Mouse (Mus musculus) midbrain, embryonic 14.5 days (tissue): Measurements from ENCODE around the gene Btaf1. TPM values are rescaled to one million over a fixed set of nuclear protein-coding genes. Genes with fewer than 3 reads are reported as not detected.

Experiments used
- ATAC-seq: fragments of 200-750 bp; cut with Nextera tagmentation; 2 replicates; pipeline ENCODE4 v1.8.0; 2017; ENCODE audit warnings: moderate number of reproducible peaks, moderate library complexity; ENCODE audit not compliant: low FRiP score, low TSS enrichment
- DNase-seq: peaks from one replicate; pipeline ENCODE4 v3.0.0-alpha.2; 2015
- H3K27ac ChIP-seq: fragments of 300-500 bp; sonication (generic); replicated peaks from 2 replicates; pipeline ENCODE4 v1.5.1; 2014; ENCODE audit warnings: mild to moderate bottlenecking, low read depth, low read length, moderate library complexity
- H3K27me3 ChIP-seq: fragments of 300-500 bp; sonication (generic); 2 replicates; pipeline ENCODE4 v1.6.1; 2014; ENCODE audit warnings: low read length, control low read depth, mixed read lengths; ENCODE audit not compliant: control insufficient read depth, insufficient read depth
- H3K36me3 ChIP-seq: fragments of 300-500 bp; sonication (generic); 2 replicates; pipeline ENCODE4 v1.6.1; 2014; ENCODE audit warnings: low read length, control low read depth; ENCODE audit not compliant: control insufficient read depth, insufficient read depth
- H3K4me1 ChIP-seq: fragments of 300-500 bp; sonication (generic); 2 replicates; pipeline ENCODE4 v1.6.1; 2014; ENCODE audit warnings: mild to moderate bottlenecking, antibody characterized with exemption, low read length, control low read depth; ENCODE audit not compliant: control insufficient read depth, insufficient read depth
- H3K4me2 ChIP-seq: fragments of 300-500 bp; sonication (generic); 2 replicates; pipeline ENCODE4 v1.6.1; 2014; ENCODE audit warnings: mild to moderate bottlenecking, low read length, moderate library complexity
- H3K4me3 ChIP-seq: fragments of 300-500 bp; sonication (generic); replicated peaks from 2 replicates; pipeline ENCODE4 v1.5.1; 2014; ENCODE audit warnings: low read depth, low read length
- H3K9ac ChIP-seq: fragments of 300-500 bp; sonication (generic); replicated peaks from 2 replicates; pipeline ENCODE4 v1.6.1; 2014; ENCODE audit warnings: mild to moderate bottlenecking, low read length, moderate library complexity
- H3K9me3 ChIP-seq: fragments of 300-500 bp; sonication (generic); 2 replicates; pipeline ENCODE4 v1.6.1; 2016; ENCODE audit warnings: low read length, control low read depth, mixed read lengths; ENCODE audit not compliant: control insufficient read depth
- WGBS: fragments of 180-500 bp; shearing (Covaris S2); extraction: QIAGEN DNeasy Blood & Tissue Kit; methylation state at CpG from one replicate; pipeline ENCODE4 v1.1.7; 2014; 5-methylcytosine and 5-hydroxymethylcytosine counted together
- polyA plus RNA-seq: library from polyadenylated mRNA; unstranded; fragments of >200 nt; fragmentation: Nextera tagmentation; extraction: Ambion mirVana; gene quantifications from 2 replicates; pipeline ENCODE4 v1.2.1, GENCODE M21; 2014

Gene Btaf1
- polyA plus RNA-seq, 1 experiment from 2014 or later = 15.4 TPM

DNA sequence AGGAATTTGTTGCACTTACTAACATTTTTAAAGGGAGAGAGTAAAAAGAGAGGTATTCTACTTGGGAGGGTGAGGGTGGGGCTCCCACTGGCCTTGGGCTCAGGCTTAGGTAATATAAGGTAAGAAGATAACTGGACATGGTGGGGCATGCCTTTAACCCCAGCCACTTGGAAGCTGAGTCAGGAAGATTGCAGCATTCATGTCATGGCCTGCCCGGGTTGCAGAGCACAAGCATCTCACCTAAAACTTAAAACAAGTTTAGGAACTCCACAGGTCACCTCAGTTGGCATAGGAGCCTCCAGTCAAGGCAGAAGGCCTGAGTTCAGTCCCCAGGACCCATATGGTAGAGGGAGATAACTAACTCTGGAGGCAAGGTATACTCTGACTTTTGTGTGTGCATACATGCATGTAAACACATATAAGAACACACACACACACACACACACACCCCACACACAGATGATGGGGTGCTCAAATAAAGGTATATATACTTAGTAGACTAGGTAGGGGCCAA lies 8.9 kb upstream of the Btaf1 start:
- no peak for ATAC-seq
- Histone ChIP-seq H3K4me3 (no peak overlapping the region), H3K9ac (no peak overlapping the region), H3K4me1 (peaks cover 7% of the 10 kb centered on the region; the same call in 1 of the 2 replicates), H3K27me3 (no peaks in the 10 kb centered on the region), H3K27ac (no peak overlapping the region), H3K9me3 (no peaks in the 10 kb centered on the region), H3K4me2 (peak overlapping the region; percentile 16), H3K36me3 (no peaks in the 10 kb centered on the region)
- no peak for DNase-seq
- 96% methylated on average over 1 of the region's 1 CpGs for WGBS

DNA sequence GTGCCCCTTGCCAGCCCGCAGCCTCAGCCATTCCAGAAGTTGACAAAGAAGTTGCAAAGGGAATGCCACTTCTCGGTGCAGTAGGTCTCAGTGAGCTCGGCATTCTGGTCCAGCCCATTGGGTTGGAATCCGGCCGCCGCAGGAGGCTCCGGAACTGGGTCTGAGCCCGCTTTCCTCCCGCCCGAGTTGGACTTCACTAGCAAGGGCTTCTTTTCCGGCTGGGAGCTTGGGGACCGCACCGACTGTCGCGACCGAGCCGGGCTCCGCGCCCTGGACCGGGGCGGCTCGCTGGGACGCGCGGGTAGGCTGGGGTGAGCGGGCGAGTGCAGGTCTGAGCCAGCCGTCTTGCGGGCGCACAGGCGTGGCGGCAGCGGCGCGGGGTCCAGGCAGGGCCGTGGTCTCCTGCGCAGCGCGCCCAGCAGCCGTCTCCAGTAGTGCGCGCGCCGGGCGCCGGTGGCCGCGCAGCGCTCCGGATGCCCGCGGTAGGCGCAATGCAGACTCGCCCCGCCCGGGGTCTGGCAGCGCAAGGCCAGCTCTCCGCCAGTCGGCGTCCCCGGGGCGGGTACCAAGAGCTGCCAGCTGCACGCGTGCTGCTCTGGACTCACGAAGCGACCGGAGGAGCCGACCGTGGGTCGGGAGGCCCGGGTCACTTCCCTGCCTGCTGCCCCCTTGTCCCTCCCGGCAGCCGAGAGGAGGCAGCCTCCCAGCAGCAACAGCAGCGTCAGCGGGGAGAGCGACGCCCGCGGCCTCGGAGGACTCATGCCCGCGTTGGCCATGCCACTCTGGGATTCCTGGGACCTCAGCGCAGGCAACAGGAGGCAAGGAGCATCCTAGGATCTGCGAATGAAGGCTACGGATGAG lies 7.2 kb upstream of the Btaf1 start:
- Histone ChIP-seq H3K9ac (peak overlapping the region; percentile 87), H3K9me3 (no peaks in the 10 kb centered on the region), H3K36me3 (no peaks in the 10 kb centered on the region), H3K4me2 (peak overlapping the region; percentile 75), H3K4me1 (peaks cover 7% of the 10 kb centered on the region; the same call in 1 of the 2 replicates), H3K4me3 (peak overlapping the region; percentile 88), H3K27ac (peak overlapping the region; percentile 92), H3K27me3 (no peaks in the 10 kb centered on the region)
- under 1% methylated on average over 85 of the region's 85 CpGs for WGBS
- ATAC-seq (peak; percentile 90), DNase-seq (peak; percentile 89)

DNA sequence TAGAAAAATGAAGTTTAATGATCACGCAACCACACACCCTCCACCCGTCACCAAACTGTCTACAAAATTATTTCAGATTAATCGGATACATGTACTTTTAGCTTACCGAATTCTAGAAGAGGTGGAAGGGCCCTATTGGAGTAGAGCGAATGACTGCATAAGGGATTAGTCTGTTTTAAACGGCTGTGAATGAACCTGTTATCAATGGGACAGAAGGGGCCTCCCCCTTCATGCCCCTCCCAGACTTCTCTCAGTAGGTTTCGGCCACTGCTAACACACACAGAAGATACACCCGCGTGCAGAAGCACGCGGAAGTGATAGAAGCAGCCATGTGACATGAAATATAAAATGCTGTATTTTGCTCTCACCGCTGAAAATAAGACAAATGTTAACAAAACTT lies 6.4 kb upstream of the Btaf1 start, which contains the start of gene Fgfbp3:
Gene Fgfbp3 (minus strand): TSS at position 150 of the 400 bp plus-strand sequence.
- DNase-seq (peak; percentile 58), ATAC-seq (peak; percentile 35; the same call in 1 of the 2 replicates)
- 3% methylated on average over 12 of the region's 12 CpGs for WGBS
- Histone ChIP-seq H3K9me3 (no peaks in the 10 kb centered on the region), H3K4me2 (peak within 1 kb of the TSS; percentile 75), H3K4me3 (peak within 1 kb of the TSS; percentile 88), H3K9ac (peak within 1 kb of the TSS; percentile 87), H3K27ac (peak within 1 kb of the TSS; percentile 92), H3K4me1 (peaks cover 7% of the 10 kb centered on the region; the same call in 1 of the 2 replicates), H3K36me3 (no peaks in the 10 kb centered on the region), H3K27me3 (no peaks in the 10 kb centered on the region)

DNA sequence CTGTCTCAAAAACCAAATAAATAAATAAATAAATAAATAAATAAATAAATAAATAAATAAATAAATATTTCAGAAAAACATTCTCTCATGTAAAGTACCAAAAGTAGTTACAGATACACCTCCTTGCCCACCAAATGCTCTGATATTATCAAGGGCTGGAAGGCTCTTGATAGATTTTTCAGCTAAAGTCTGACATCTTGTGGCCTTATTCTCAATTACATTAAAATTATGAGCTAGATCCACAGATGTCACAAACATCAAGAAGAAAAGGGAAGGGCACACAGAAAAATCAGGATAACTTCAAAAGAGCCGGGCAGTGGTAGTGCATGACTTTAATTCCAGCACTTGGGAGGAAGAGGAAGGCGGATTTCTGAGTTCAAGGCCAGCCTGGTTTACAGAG lies 3.9 kb upstream of the Btaf1 start:
- no peaks in the 10 kb centered on the region for H3K36me3 ChIP-seq
- H3K9me3 ChIP-seq = no peaks in the 10 kb centered on the region
- peaks cover 12% of the 10 kb centered on the region for H3K4me1 ChIP-seq
- H3K27ac ChIP-seq = no peak overlapping the region
- H3K9ac ChIP-seq = no peak overlapping the region
- 34% methylated on average over 2 of the region's 2 CpGs for WGBS
- no peaks in the 10 kb centered on the region for H3K27me3 ChIP-seq
- ATAC-seq = no peak
- H3K4me3 ChIP-seq = no peak overlapping the region
- H3K4me2 ChIP-seq = no peak overlapping the region
- DNase-seq = peak; percentile 86

DNA sequence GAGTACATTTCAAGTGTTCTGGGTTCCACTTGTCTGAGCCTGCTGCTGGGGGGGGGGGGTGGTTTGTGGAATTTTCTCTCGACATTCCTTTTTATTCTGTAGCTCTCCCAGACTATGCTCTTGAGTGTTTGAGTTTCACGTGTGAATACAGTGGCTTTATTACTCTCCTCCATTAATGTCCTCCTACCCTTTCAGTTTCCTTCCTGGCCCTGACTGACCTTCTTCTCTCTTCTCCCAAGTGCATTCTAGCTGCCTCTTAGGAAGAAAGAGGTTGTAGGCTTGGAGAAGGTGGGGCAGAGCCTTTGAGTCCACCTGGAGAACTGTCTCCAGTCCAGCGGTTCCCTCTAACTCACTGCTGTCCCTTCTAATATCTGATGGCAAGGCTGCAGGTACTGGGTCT lies 2.9 kb upstream of the Btaf1 start:
- DNase-seq = no peak
- no peaks in the 10 kb centered on the region for H3K9me3 ChIP-seq
- no peaks in the 10 kb centered on the region for H3K36me3 ChIP-seq
- no peak overlapping the region for H3K4me3 ChIP-seq
- H3K4me2 ChIP-seq = no peak overlapping the region
- WGBS = 69% methylated on average over 3 of the region's 3 CpGs
- ATAC-seq = no peak
- no peaks in the 10 kb centered on the region for H3K27me3 ChIP-seq
- peaks cover 11% of the 10 kb centered on the region for H3K4me1 ChIP-seq
- no peak overlapping the region for H3K9ac ChIP-seq
- no peak overlapping the region for H3K27ac ChIP-seq

DNA sequence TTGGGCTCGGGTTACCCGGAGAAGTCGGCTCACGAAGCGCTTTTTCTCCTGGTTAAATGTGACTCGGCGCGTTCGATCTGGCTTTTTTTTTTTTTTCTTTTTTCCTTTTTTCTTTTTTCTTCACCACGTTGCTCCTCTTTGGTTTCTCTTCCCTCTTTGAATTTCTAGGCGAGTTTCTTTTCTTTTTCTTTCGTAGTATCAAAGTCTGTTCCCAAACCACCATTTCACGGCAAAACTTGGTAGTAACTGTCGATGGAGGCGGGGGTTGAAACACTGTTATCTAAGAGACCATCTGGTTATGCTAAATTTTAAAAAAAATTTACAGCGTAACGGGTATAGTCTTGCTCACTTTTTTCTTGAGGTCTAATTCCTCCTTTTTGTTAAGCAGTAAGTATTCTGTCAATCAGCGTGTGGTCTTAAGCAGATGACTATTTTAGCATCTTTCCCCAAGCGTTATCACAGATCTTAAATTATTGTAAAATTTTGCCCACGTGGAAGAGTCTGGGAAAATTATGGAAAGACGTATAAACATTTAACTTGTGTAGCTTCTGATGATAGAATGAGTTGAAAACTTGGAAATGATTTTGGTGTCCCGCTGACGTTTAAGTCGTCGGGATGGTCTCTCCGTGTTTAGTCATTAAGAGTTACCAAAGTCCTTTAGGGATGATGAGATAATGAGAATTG lies 816 bp downstream of the Btaf1 start:
- Histone ChIP-seq H3K36me3 (no peaks in the 10 kb centered on the region), H3K27ac (peak overlapping the region; percentile 91), H3K9me3 (no peaks in the 10 kb centered on the region), H3K27me3 (no peaks in the 10 kb centered on the region), H3K9ac (peak overlapping the region; percentile 84), H3K4me1 (peaks cover 8% of the 10 kb centered on the region), H3K4me2 (peak overlapping the region; percentile 63), H3K4me3 (peak overlapping the region; percentile 94)
- no peak for ATAC-seq
- 2% methylated on average over 25 of the region's 26 CpGs for WGBS
- no peak for DNase-seq

DNA sequence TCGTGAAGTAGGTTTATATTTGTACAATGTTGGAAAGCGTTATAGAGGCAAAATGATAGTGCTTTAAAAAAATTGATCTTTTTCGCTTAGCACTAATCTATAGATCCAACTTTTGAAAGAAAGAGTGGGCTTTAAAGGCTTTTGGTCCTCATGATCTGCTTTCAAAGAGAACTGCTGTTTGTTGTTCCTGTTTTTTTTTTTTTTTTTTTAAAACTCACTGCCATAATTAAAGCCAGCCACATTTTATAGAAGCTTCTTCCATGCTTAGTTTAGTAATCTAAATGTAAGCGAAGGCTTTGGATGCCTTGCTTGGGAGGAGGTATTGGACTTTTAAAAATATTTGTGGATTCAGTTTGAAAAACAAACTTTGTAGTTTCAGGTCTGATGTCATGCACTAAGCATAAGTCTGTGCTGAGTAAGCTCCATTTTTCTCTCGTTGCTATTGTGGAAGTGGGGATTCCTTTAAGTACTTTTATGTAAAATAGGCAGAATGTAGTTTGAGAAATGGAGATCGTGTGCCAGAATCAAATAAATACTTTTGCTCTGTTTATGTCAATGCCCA lies 2.0 kb downstream of the Btaf1 start:
- Histone ChIP-seq H3K4me3 (no peak overlapping the region), H3K4me1 (peaks cover 8% of the 10 kb centered on the region), H3K27me3 (no peaks in the 10 kb centered on the region), H3K4me2 (peak overlapping the region; percentile 63), H3K27ac (no peak overlapping the region), H3K9ac (no peak overlapping the region), H3K36me3 (no peaks in the 10 kb centered on the region), H3K9me3 (no peaks in the 10 kb centered on the region)
- ATAC-seq (no peak), DNase-seq (no peak)
- WGBS = 88% methylated on average over 6 of the region's 6 CpGs

DNA sequence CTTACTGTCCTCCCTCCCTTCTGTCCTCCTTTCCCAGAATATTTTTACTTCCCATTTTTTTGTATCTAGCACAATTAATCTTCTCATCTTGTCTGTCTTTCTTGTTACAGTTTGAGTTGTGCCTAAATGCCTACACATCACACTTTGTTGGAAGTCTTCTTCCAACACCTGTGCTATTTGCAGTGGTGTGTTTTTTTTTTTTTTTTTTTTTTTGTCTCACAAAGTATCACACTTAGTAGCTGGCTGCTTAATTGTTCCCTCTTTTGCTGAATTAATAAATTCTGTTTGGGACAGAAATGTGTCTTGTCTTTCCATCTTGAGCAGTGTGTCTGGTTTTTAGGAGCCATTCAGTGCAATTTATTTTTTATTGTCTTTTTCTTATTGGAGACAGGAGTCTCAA lies 3.9 kb downstream of the Btaf1 start:
- H3K4me1 ChIP-seq = peaks cover 8% of the 10 kb centered on the region
- ATAC-seq (no peak), DNase-seq (no peak)
- H3K36me3 ChIP-seq = no peaks in the 10 kb centered on the region
- H3K9ac ChIP-seq = no peak overlapping the region
- H3K4me3 ChIP-seq = no peak overlapping the region
- no peak overlapping the region for H3K27ac ChIP-seq
- H3K4me2 ChIP-seq = no peak overlapping the region
- H3K27me3 ChIP-seq = no peaks in the 10 kb centered on the region
- H3K9me3 ChIP-seq = no peaks in the 10 kb centered on the region
